Mouse (Mus musculus): ENCODE results near the gene Evl. TPM values are rescaled to one million over a fixed set of nuclear protein-coding genes. Genes with fewer than 3 reads are reported as not detected.

Gene Evl
- total and polyA plus RNA-seq, 3 experiments, result 3.2 to 29.3 (median 11.3) TPM

GRCm38 (mm10) chr12:108546508-108547153 lies 7.9 kb upstream of the Evl start:
- in situ Hi-C loops (cut with MboI; ENCODE audit: low pct_ligation_motif_present, low pct_unique_long_range_greater_than_20kb, low sequenced_read_pairs) (no loop called here), dilution Hi-C loops (cut with MboI; ENCODE audit: extremely low pct_ligation_motif_present, extremely low pct_unique_long_range_greater_than_20kb, low sequenced_read_pairs) (no loop called here)
- Histone ChIP-seq H3K36me3 (replicated peaks in 1 of 2; ENCODE audit: control insufficient read depth in 1 of 2, insufficient read depth in 1 of 2, low read length in 1 of 2) (no peaks in the 10 kb centered on the region), H3K9ac (ENCODE audit: insufficient read depth, low read depth) (no peak overlapping the region), H3K4me1 (ENCODE audit: control insufficient read depth in 1 of 2, insufficient read depth in 2 of 2) (no peaks in the 10 kb centered on the region), H3K79me2 (replicated peaks; ENCODE audit: control insufficient read depth, extremely low read depth, insufficient read depth, poor library complexity, severe bottlenecking) (no peaks in the 10 kb centered on the region), H3K27me3 (replicated peaks) (peaks cover 83% of the 10 kb centered on the region), H3K4me2 (ENCODE audit: insufficient read depth, low read depth, poor library complexity, severe bottlenecking) (no peak overlapping the region), H3K9me3 (replicated peaks; ENCODE audit: low read length) (peaks cover 3% of the 10 kb centered on the region), H3K4me3 (replicated peaks in 1 of 3; ENCODE audit: low read depth in 2 of 3, low read length in 2 of 3, poor library complexity in 1 of 3) (no peak overlapping the region), H3K27ac (ENCODE audit: insufficient read depth, low read depth) (no peak overlapping the region)
- no peak for DNase-seq (ENCODE audit: extremely low read depth)
- TF ChIP-seq ZNF384 (IDR thresholded peaks at IDR 0.05; ENCODE audit: low read depth, low read length) (no peak), SMC3 (IDR thresholded peaks at IDR 0.05; ENCODE audit: low read depth, low read length) (no peak), CHD1 (IDR thresholded peaks at IDR 0.05; ENCODE audit: low read depth, low read length) (no peak), TCF12 (IDR thresholded peaks at IDR 0.05; ENCODE audit: low read depth, low read length) (no peak), MXI1 (IDR thresholded peaks at IDR 0.05; ENCODE audit: low read depth, low read length) (no peak), RCOR1 (conservative IDR thresholded peaks at IDR 0.05; ENCODE audit: low read depth, low read length) (no peak)

- in situ Hi-C loops (cut with MboI; ENCODE audit: low pct_ligation_motif_present, low pct_unique_long_range_greater_than_20kb, low sequenced_read_pairs) (no loop called here), dilution Hi-C loops (cut with MboI; ENCODE audit: extremely low pct_ligation_motif_present, extremely low pct_unique_long_range_greater_than_20kb, low sequenced_read_pairs) (no loop called here)
- Histone ChIP-seq H3K27me3 (replicated peaks) (peaks cover 83% of the 10 kb centered on the region), H3K9me3 (replicated peaks; ENCODE audit: low read length) (peaks cover 3% of the 10 kb centered on the region), H3K4me1 (ENCODE audit: control insufficient read depth in 1 of 2, insufficient read depth in 2 of 2) (no peaks in the 10 kb centered on the region), H3K79me2 (replicated peaks; ENCODE audit: control insufficient read depth, extremely low read depth, insufficient read depth, poor library complexity, severe bottlenecking) (no peaks in the 10 kb centered on the region), H3K4me3 (replicated peaks in 1 of 3; ENCODE audit: low read depth in 2 of 3, low read length in 2 of 3, poor library complexity in 1 of 3) (no peak overlapping the region), H3K4me2 (ENCODE audit: insufficient read depth, low read depth, poor library complexity, severe bottlenecking) (no peak overlapping the region), H3K27ac (ENCODE audit: insufficient read depth, low read depth) (no peak overlapping the region), H3K36me3 (replicated peaks in 1 of 2; ENCODE audit: control insufficient read depth in 1 of 2, insufficient read depth in 1 of 2, low read length in 1 of 2) (no peaks in the 10 kb centered on the region), H3K9ac (ENCODE audit: insufficient read depth, low read depth) (no peak overlapping the region)
- DNase-seq (ENCODE audit: extremely low read depth), result no peak
- no peak for TF ChIP-seq GABPA (IDR thresholded peaks at IDR 0.05; ENCODE audit: insufficient replicate concordance, low read depth, low read length)
- no peak for TF ChIP-seq RCOR1 (conservative IDR thresholded peaks at IDR 0.05; ENCODE audit: low read depth, low read length)
- TF ChIP-seq SMC3 (IDR thresholded peaks at IDR 0.05; ENCODE audit: low read depth, low read length), result no peak
- no peak for TF ChIP-seq POLR2AphosphoS2 (IDR thresholded peaks at IDR 0.05; ENCODE audit: low read depth, low read length)
- no peak for TF ChIP-seq USF2 (conservative IDR thresholded peaks at IDR 0.05; ENCODE audit: low read depth, low read length)
- no peak for TF ChIP-seq CHD1 (IDR thresholded peaks at IDR 0.05; ENCODE audit: low read depth, low read length)
- no peak for TF ChIP-seq TBP (conservative IDR thresholded peaks at IDR 0.05; ENCODE audit: low read depth, low read length)
Observed at GRCm38 (mm10) chr12:108547251-108547875, 7.2 kb upstream of the Evl start.

GRCm38 (mm10) chr12:108551731-108552130 lies 2.8 kb upstream of the Evl start:
- Histone ChIP-seq H3K4me3 (replicated peaks in 1 of 3; ENCODE audit: low read depth in 2 of 3, low read length in 2 of 3, poor library complexity in 1 of 3) (no peak overlapping the region), H3K27ac (ENCODE audit: insufficient read depth, low read depth) (no peak overlapping the region), H3K4me1 (ENCODE audit: control insufficient read depth in 1 of 2, insufficient read depth in 2 of 2) (no peaks in the 10 kb centered on the region), H3K9ac (ENCODE audit: insufficient read depth, low read depth) (no peak overlapping the region), H3K4me2 (ENCODE audit: insufficient read depth, low read depth, poor library complexity, severe bottlenecking) (no peak overlapping the region), H3K27me3 (replicated peaks) (peaks cover 66% of the 10 kb centered on the region), H3K36me3 (replicated peaks in 1 of 2; ENCODE audit: control insufficient read depth in 1 of 2, insufficient read depth in 1 of 2, low read length in 1 of 2) (no peaks in the 10 kb centered on the region), H3K9me3 (replicated peaks; ENCODE audit: low read length) (peaks cover 10% of the 10 kb centered on the region), H3K79me2 (replicated peaks; ENCODE audit: control insufficient read depth, extremely low read depth, insufficient read depth, poor library complexity, severe bottlenecking) (no peaks in the 10 kb centered on the region)
- in situ Hi-C loops (cut with MboI; ENCODE audit: low pct_ligation_motif_present, low pct_unique_long_range_greater_than_20kb, low sequenced_read_pairs) (no loop called here), dilution Hi-C loops (cut with MboI; ENCODE audit: extremely low pct_ligation_motif_present, extremely low pct_unique_long_range_greater_than_20kb, low sequenced_read_pairs) (no loop called here)
- TF ChIP-seq RCOR1 (conservative IDR thresholded peaks at IDR 0.05; ENCODE audit: low read depth, low read length) (no peak), MYC (IDR thresholded peaks at IDR 0.05; ENCODE audit: low read depth, low read length) (no peak), MXI1 (IDR thresholded peaks at IDR 0.05; ENCODE audit: low read depth, low read length) (no peak)
- no peak for DNase-seq (ENCODE audit: extremely low read depth)
